Mouse (Mus musculus): ENCODE results near the gene Zfp108. TPM values are rescaled to one million over a fixed set of nuclear protein-coding genes. Genes with fewer than 3 reads are reported as not detected.

Zfp108 gene
- polyA plus RNA-seq, 2 experiments, result 4.1 to 4.8 TPM

GRCm38 (mm10) chr7:24293061-24293851 lies 38.7 kb downstream of the Zfp108 start:
- Histone ChIP-seq H3K27ac (replicated peaks; ENCODE audit: low read depth, low read length) (no peak overlapping the region), H3K4me3 (replicated peaks; ENCODE audit: low read length) (no peak overlapping the region), H3K9ac (ENCODE audit: low read depth, low read length, severe bottlenecking) (no peak overlapping the region), H3K36me3 (ENCODE audit: control insufficient read depth, insufficient read depth, low read length) (peaks cover 76% of the 10 kb centered on the region), H3K9me3 (ENCODE audit: control insufficient read depth, low read length) (peaks cover 4% of the 10 kb centered on the region), H3K4me2 (replicated peaks; ENCODE audit: low read depth, low read length, severe bottlenecking) (no peak overlapping the region), H3K27me3 (ENCODE audit: control insufficient read depth, insufficient read depth, low read length) (no peaks in the 10 kb centered on the region), H3K4me1 (ENCODE audit: control insufficient read depth, insufficient read depth, low read length) (peaks cover 6% of the 10 kb centered on the region; the same call in 1 of the 2 replicates)
- DNase-seq (ENCODE audit: low spot score), result no peak
- no peak for TF ChIP-seq POLR2A (IDR thresholded peaks at IDR 0.05; ENCODE audit: borderline replicate concordance, extremely low read depth, insufficient read depth, insufficient read length)
- no peak for ATAC-seq (ENCODE audit: low FRiP score, low read depth)
- WGBS, result 82% methylated on average over 12 of the region's 12 CpGs

- no peak for ATAC-seq (ENCODE audit: low FRiP score, low read depth)
- 93% methylated on average over 4 of the region's 4 CpGs for whole genome bisulfite sequencing
These were observed 40.2 kb downstream of the Zfp108 start for GRCm38 (mm10) chr7:24294763-24295162.

GRCm38 (mm10) chr7:24295376-24295775 lies 40.8 kb downstream of the Zfp108 start:
- H3K9me3 ChIP-seq (ENCODE audit: control insufficient read depth, low read length), result no peaks in the 10 kb centered on the region; the same call in 1 of the 2 replicates
- H3K27ac ChIP-seq (replicated peaks; ENCODE audit: low read depth, low read length), result no peak overlapping the region
- no peak overlapping the region for H3K4me3 ChIP-seq (replicated peaks; ENCODE audit: low read length)
- TF ChIP-seq POLR2A (IDR thresholded peaks at IDR 0.05; ENCODE audit: borderline replicate concordance, extremely low read depth, insufficient read depth, insufficient read length), result no peak
- H3K27me3 ChIP-seq (ENCODE audit: control insufficient read depth, insufficient read depth, low read length), result no peaks in the 10 kb centered on the region
- peaks cover 9% of the 10 kb centered on the region for H3K4me1 ChIP-seq (ENCODE audit: control insufficient read depth, insufficient read depth, low read length)
- no peak overlapping the region for H3K4me2 ChIP-seq (replicated peaks; ENCODE audit: low read depth, low read length, severe bottlenecking)
- 96% methylated on average over 7 of the region's 7 CpGs for WGBS
- H3K36me3 ChIP-seq (ENCODE audit: control insufficient read depth, insufficient read depth, low read length), result peaks cover 66% of the 10 kb centered on the region
- H3K9ac ChIP-seq (ENCODE audit: low read depth, low read length, severe bottlenecking), result no peak overlapping the region
- DNase-seq (ENCODE audit: low spot score), result no peak
- ATAC-seq (ENCODE audit: low FRiP score, low read depth), result no peak

More at GRCm38 (mm10) chr7:24294763-24295162, 40.2 kb downstream of the Zfp108 start:
- peaks cover 6% of the 10 kb centered on the region; the same call in 1 of the 2 replicates for H3K4me1 ChIP-seq (ENCODE audit: control insufficient read depth, insufficient read depth, low read length)
- peaks cover 72% of the 10 kb centered on the region for H3K36me3 ChIP-seq (ENCODE audit: control insufficient read depth, insufficient read depth, low read length)
- no peak overlapping the region for H3K9ac ChIP-seq (ENCODE audit: low read depth, low read length, severe bottlenecking)
- TF ChIP-seq POLR2A (IDR thresholded peaks at IDR 0.05; ENCODE audit: borderline replicate concordance, extremely low read depth, insufficient read depth, insufficient read length), result no peak
- no peaks in the 10 kb centered on the region for H3K27me3 ChIP-seq (ENCODE audit: control insufficient read depth, insufficient read depth, low read length)
- no peak overlapping the region for H3K4me2 ChIP-seq (replicated peaks; ENCODE audit: low read depth, low read length, severe bottlenecking)
- H3K27ac ChIP-seq (replicated peaks; ENCODE audit: low read depth, low read length), result no peak overlapping the region
- no peak for DNase-seq (ENCODE audit: low spot score)
- H3K9me3 ChIP-seq (ENCODE audit: control insufficient read depth, low read length), result peaks cover 3% of the 10 kb centered on the region
- no peak overlapping the region for H3K4me3 ChIP-seq (replicated peaks; ENCODE audit: low read length)

GRCm38 (mm10) chr7:24296386-24296785 lies 41.8 kb downstream of the Zfp108 start:
- Histone ChIP-seq H3K27me3 (ENCODE audit: control insufficient read depth, insufficient read depth, low read length) (no peaks in the 10 kb centered on the region), H3K9me3 (ENCODE audit: control insufficient read depth, low read length) (no peaks in the 10 kb centered on the region; the same call in 1 of the 2 replicates), H3K36me3 (ENCODE audit: control insufficient read depth, insufficient read depth, low read length) (peaks cover 56% of the 10 kb centered on the region), H3K4me2 (replicated peaks; ENCODE audit: low read depth, low read length, severe bottlenecking) (no peak overlapping the region), H3K9ac (ENCODE audit: low read depth, low read length, severe bottlenecking) (no peak overlapping the region), H3K4me1 (ENCODE audit: control insufficient read depth, insufficient read depth, low read length) (peaks cover 13% of the 10 kb centered on the region), H3K27ac (replicated peaks; ENCODE audit: low read depth, low read length) (no peak overlapping the region), H3K4me3 (replicated peaks; ENCODE audit: low read length) (no peak overlapping the region)
- TF ChIP-seq POLR2A (IDR thresholded peaks at IDR 0.05; ENCODE audit: borderline replicate concordance, extremely low read depth, insufficient read depth, insufficient read length), result no peak
- ATAC-seq (ENCODE audit: low FRiP score, low read depth) (no peak), DNase-seq (ENCODE audit: low spot score) (no peak)
- WGBS, result 92% methylated on average over 7 of the region's 7 CpGs

- peaks cover 13% of the 10 kb centered on the region for H3K4me1 ChIP-seq (ENCODE audit: control insufficient read depth, insufficient read depth, low read length)
- peak overlapping the region; percentile 85 for H3K4me2 ChIP-seq (replicated peaks; ENCODE audit: low read depth, low read length, severe bottlenecking)
- no peak overlapping the region for H3K9ac ChIP-seq (ENCODE audit: low read depth, low read length, severe bottlenecking)
These were observed 42.9 kb downstream of the Zfp108 start for GRCm38 (mm10) chr7:24297361-24298095.

More at GRCm38 (mm10) chr7:24297361-24298095, 42.9 kb downstream of the Zfp108 start:
- H3K36me3 ChIP-seq (ENCODE audit: control insufficient read depth, insufficient read depth, low read length), result peaks cover 53% of the 10 kb centered on the region
- ATAC-seq (ENCODE audit: low FRiP score, low read depth) (no peak), DNase-seq (ENCODE audit: low spot score) (no peak)
- no peak overlapping the region for H3K27ac ChIP-seq (replicated peaks; ENCODE audit: low read depth, low read length)
- no peaks in the 10 kb centered on the region for H3K9me3 ChIP-seq (ENCODE audit: control insufficient read depth, low read length)
- H3K27me3 ChIP-seq (ENCODE audit: control insufficient read depth, insufficient read depth, low read length), result no peaks in the 10 kb centered on the region
- 86% methylated on average over 15 of the region's 15 CpGs for WGBS
- H3K4me3 ChIP-seq (replicated peaks; ENCODE audit: low read length), result peak overlapping the region; percentile 52; the same call in 1 of the 2 replicates
- TF ChIP-seq POLR2A (IDR thresholded peaks at IDR 0.05; ENCODE audit: borderline replicate concordance, extremely low read depth, insufficient read depth, insufficient read length), result no peak
